Mouse (Mus musculus) MEL (cell line): ENCODE measurements around the gene Tspan33. TPM values are rescaled to one million over a fixed set of nuclear protein-coding genes. Genes with fewer than 3 reads are reported as not detected.

ENCODE experiments used
- DNase-seq: peaks from one replicate; pipeline ENCODE4 v3.0.0; 2011; ENCODE audit warnings: low read depth, low spot score
- H3K27ac ChIP-seq: 2 replicates; pipeline ENCODE4 v1.5.1; 2012; ENCODE audit warnings: low read depth, mild to moderate bottlenecking, control low read depth, low read length, moderate library complexity; ENCODE audit not compliant: control insufficient read depth
- H3K27me3 ChIP-seq, 2 experiments: fragments of 150-350 bp in 1 of 2; sonication (generic) in 1 of 2; 2 replicates each; pipeline ENCODE4 v1.6.1; 2012; ENCODE audit warnings: low read length in 2 of 2, mild to moderate bottlenecking in 2 of 2, improper control_type of control experiment in 1 of 2, moderate library complexity in 1 of 2; ENCODE audit not compliant: insufficient read depth in 2 of 2, control insufficient read depth in 1 of 2
- H3K36me3 ChIP-seq, 2 experiments: 2 replicates each; pipeline ENCODE4 v1.6.1; 2012 to 2014; ENCODE audit warnings: low read length in 2 of 2, improper control_type of control experiment in 1 of 2, inconsistent platforms in 1 of 2, mild to moderate bottlenecking in 1 of 2; ENCODE audit not compliant: insufficient read depth in 2 of 2, control insufficient read depth in 1 of 2
- H3K4me1 ChIP-seq, 2 experiments: fragments of 150-350 bp in 1 of 2; sonication (generic) in 1 of 2; 2 replicates each; pipeline ENCODE4 v1.6.1; 2012; ENCODE audit warnings: low read length in 2 of 2, improper control_type of control experiment in 1 of 2, mild to moderate bottlenecking in 1 of 2; ENCODE audit not compliant: insufficient read depth in 2 of 2, control insufficient read depth in 1 of 2
- H3K4me3 ChIP-seq, 2 experiments: fragments of 150-350 bp in 1 of 2; sonication (generic) in 1 of 2; 2 replicates each; pipeline ENCODE4 v1.5.1; 2012; ENCODE audit warnings: low read depth in 2 of 2, low read length in 2 of 2, mild to moderate bottlenecking in 2 of 2, moderate library complexity in 2 of 2, control low read depth in 1 of 2, improper control_type of control experiment in 1 of 2; ENCODE audit not compliant: control insufficient read depth in 1 of 2, insufficient read depth in 1 of 2
- H3K79me2 ChIP-seq: 2 replicates; pipeline ENCODE4 v1.6.1; 2012; ENCODE audit warnings: mild to moderate bottlenecking, low read length, moderate library complexity; ENCODE audit not compliant: control insufficient read depth, poor library complexity, insufficient read depth
- H3K9ac ChIP-seq: 2 replicates; pipeline ENCODE4 v1.6.1; 2012; ENCODE audit warnings: low read depth, mild to moderate bottlenecking, control low read depth, low read length, moderate library complexity; ENCODE audit not compliant: control insufficient read depth, poor library complexity, severe bottlenecking
- H3K9me3 ChIP-seq: fragments of 150-350 bp; sonication (generic); replicated peaks from 2 replicates; pipeline ENCODE4 v1.6.1; 2012; ENCODE audit warnings: mild to moderate bottlenecking, low read length, improper control_type of control experiment, moderate library complexity; ENCODE audit not compliant: insufficient read depth
- BHLHE40 ChIP-seq: IDR thresholded peaks from 2 replicates; pipeline ENCODE4 v1.6.1; 2012; ENCODE audit warnings: low read depth, mild to moderate bottlenecking, inconsistent platforms, low read length, improper control_type of control experiment, borderline replicate concordance
- CHD1 ChIP-seq: IDR thresholded peaks from 2 replicates; pipeline ENCODE4 v1.6.1; 2012; ENCODE audit warnings: low read depth, mild to moderate bottlenecking, inconsistent platforms, low read length, improper control_type of control experiment
- CHD2 ChIP-seq: IDR thresholded peaks from 2 replicates; pipeline ENCODE4 v1.6.1; 2011; ENCODE audit warnings: low read length, improper control_type of control experiment
- CTCF ChIP-seq, 3 experiments: IDR thresholded peaks in 2 of 3; conservative IDR thresholded peaks in 1 of 3; 2 replicates each; pipeline ENCODE4 v1.5.1; 2011 to 2012; ENCODE audit warnings: low read length in 3 of 3, low read depth in 2 of 3, mild to moderate bottlenecking in 2 of 3, improper control_type of control experiment in 1 of 3, inconsistent platforms in 1 of 3, mixed read lengths in 1 of 3, moderate library complexity in 1 of 3; ENCODE audit not compliant: control insufficient read depth in 1 of 3, insufficient read depth in 1 of 3, poor library complexity in 1 of 3, severe bottlenecking in 1 of 3
- E2F4 ChIP-seq: IDR thresholded peaks from 2 replicates; pipeline ENCODE4 v1.6.1; 2011; ENCODE audit warnings: low read depth, low read length, improper control_type of control experiment, borderline replicate concordance
- ELF1 ChIP-seq: IDR thresholded peaks from 2 replicates; pipeline ENCODE4 v1.6.1; 2014; ENCODE audit warnings: low read depth, mild to moderate bottlenecking, inconsistent platforms, low read length, improper control_type of control experiment, moderate library complexity
- EP300 ChIP-seq, 2 experiments: IDR thresholded peaks; 2 replicates each; pipeline ENCODE4 v1.6.1; 2011; ENCODE audit warnings: improper control_type of control experiment in 2 of 2, low read length in 2 of 2, low read depth in 1 of 2, mild to moderate bottlenecking in 1 of 2
- ETS1 ChIP-seq: IDR thresholded peaks from 2 replicates; pipeline ENCODE4 v1.6.1; 2012; ENCODE audit warnings: low read depth, mild to moderate bottlenecking, inconsistent platforms, low read length, improper control_type of control experiment, moderate library complexity
- GABPA ChIP-seq: IDR thresholded peaks from 2 replicates; pipeline ENCODE4 v1.6.1; 2012; ENCODE audit warnings: low read depth, mild to moderate bottlenecking, inconsistent platforms, low read length, improper control_type of control experiment, moderate library complexity
- GATA1 ChIP-seq: IDR thresholded peaks from 2 replicates; pipeline ENCODE4 v1.6.1; 2011; ENCODE audit warnings: low read depth, low read length, improper control_type of control experiment
- HCFC1 ChIP-seq: IDR thresholded peaks from 2 replicates; pipeline ENCODE4 v1.6.1; 2012; ENCODE audit warnings: low read depth, mild to moderate bottlenecking, inconsistent platforms, low read length, improper control_type of control experiment, moderate library complexity
- JUND ChIP-seq: IDR thresholded peaks from 2 replicates; pipeline ENCODE4 v1.6.1; 2011; ENCODE audit warnings: low read depth, mild to moderate bottlenecking, improper control_type of control experiment, low read length
- KAT2A ChIP-seq: conservative IDR thresholded peaks from 2 replicates; pipeline ENCODE4 v1.6.1; 2012; ENCODE audit warnings: low read depth, low read length, improper control_type of control experiment, inconsistent platforms
- MAFK ChIP-seq: IDR thresholded peaks from 2 replicates; pipeline ENCODE4 v1.6.1; 2011; ENCODE audit warnings: low read depth, mild to moderate bottlenecking, low read length, improper control_type of control experiment, borderline replicate concordance
- MAX ChIP-seq: IDR thresholded peaks from 2 replicates; pipeline ENCODE4 v1.6.1; 2011; ENCODE audit warnings: low read length, improper control_type of control experiment
- MAZ ChIP-seq: IDR thresholded peaks from 2 replicates; pipeline ENCODE4 v1.6.1; 2012; ENCODE audit warnings: low read depth, mild to moderate bottlenecking, inconsistent platforms, low read length, improper control_type of control experiment
- MEF2A ChIP-seq: IDR thresholded peaks from 2 replicates; pipeline ENCODE4 v1.6.1; 2014; ENCODE audit warnings: low read depth, mild to moderate bottlenecking, inconsistent platforms, low read length, improper control_type of control experiment; ENCODE audit not compliant: poor library complexity, insufficient replicate concordance, severe bottlenecking; ENCODE audit errors: extremely low read depth
- MYB ChIP-seq: IDR thresholded peaks from 2 replicates; pipeline ENCODE4 v1.6.1; 2011; ENCODE audit warnings: mild to moderate bottlenecking, low read depth, low read length, improper control_type of control experiment
- MYC ChIP-seq: IDR thresholded peaks from 2 replicates; pipeline ENCODE4 v1.6.1; 2011; ENCODE audit warnings: low read depth, mild to moderate bottlenecking, low read length, improper control_type of control experiment, moderate library complexity
- NELFE ChIP-seq: IDR thresholded peaks from 2 replicates; pipeline ENCODE4 v1.6.1; 2011; ENCODE audit warnings: low read depth, low read length, improper control_type of control experiment
- NRF1 ChIP-seq: IDR thresholded peaks from 2 replicates; pipeline ENCODE4 v1.6.1; 2014; ENCODE audit warnings: low read depth, mild to moderate bottlenecking, inconsistent platforms, low read length, improper control_type of control experiment, moderate library complexity; ENCODE audit not compliant: poor library complexity, insufficient read depth, severe bottlenecking
- POLR2A ChIP-seq, 2 experiments: IDR thresholded peaks; 2 replicates each; pipeline ENCODE4 v1.6.1; 2011 to 2012; ENCODE audit warnings: low read length in 2 of 2, mild to moderate bottlenecking in 2 of 2, control low read depth in 1 of 2, improper control_type of control experiment in 1 of 2, low read depth in 1 of 2, moderate library complexity in 1 of 2; ENCODE audit not compliant: control insufficient read depth in 1 of 2, insufficient read depth in 1 of 2, poor library complexity in 1 of 2
- POLR2AphosphoS2 ChIP-seq: IDR thresholded peaks from 2 replicates; pipeline ENCODE4 v1.6.1; 2011; ENCODE audit warnings: low read length, improper control_type of control experiment
- POLR2AphosphoS5 ChIP-seq: IDR thresholded peaks from 2 replicates; pipeline ENCODE4 v1.6.1; 2012; ENCODE audit warnings: low read depth, borderline replicate concordance, mild to moderate bottlenecking, inconsistent platforms, low read length, moderate library complexity, mixed read lengths
- RAD21 ChIP-seq: IDR thresholded peaks from 2 replicates; pipeline ENCODE4 v1.6.1; 2011; ENCODE audit warnings: mild to moderate bottlenecking, low read depth, low read length, improper control_type of control experiment
- RCOR1 ChIP-seq: IDR thresholded peaks from 2 replicates; pipeline ENCODE4 v1.6.1; 2012; ENCODE audit warnings: low read depth, mild to moderate bottlenecking, inconsistent platforms, low read length, improper control_type of control experiment
- SIN3A ChIP-seq: IDR thresholded peaks from 2 replicates; pipeline ENCODE4 v1.6.1; 2012; ENCODE audit warnings: low read length, improper control_type of control experiment, inconsistent platforms
- SMC3 ChIP-seq: IDR thresholded peaks from 2 replicates; pipeline ENCODE4 v1.6.1; 2011; ENCODE audit warnings: low read depth, low read length, improper control_type of control experiment
- TAL1 ChIP-seq: IDR thresholded peaks from 2 replicates; pipeline ENCODE4 v1.6.1; 2012; ENCODE audit warnings: mild to moderate bottlenecking, inconsistent platforms, low read length, moderate library complexity, mixed read lengths
- TBP ChIP-seq: IDR thresholded peaks from 2 replicates; pipeline ENCODE4 v1.8.0; 2011; ENCODE audit warnings: low read depth, low read length, improper control_type of control experiment
- TCF12 ChIP-seq: IDR thresholded peaks from 2 replicates; pipeline ENCODE4 v1.6.1; 2014; ENCODE audit warnings: low read depth, mild to moderate bottlenecking, inconsistent platforms, low read length, improper control_type of control experiment, moderate library complexity
- UBTF ChIP-seq: IDR thresholded peaks from 2 replicates; pipeline ENCODE4 v1.6.1; 2012; ENCODE audit warnings: low read depth, mild to moderate bottlenecking, inconsistent platforms, low read length, improper control_type of control experiment, moderate library complexity, borderline replicate concordance; ENCODE audit not compliant: insufficient read depth
- USF1 ChIP-seq: IDR thresholded peaks from 2 replicates; pipeline ENCODE4 v1.6.1; 2014; ENCODE audit warnings: low read depth, mild to moderate bottlenecking, inconsistent platforms, low read length, improper control_type of control experiment, moderate library complexity
- USF2 ChIP-seq, 2 experiments: IDR thresholded peaks; 2 replicates each; pipeline ENCODE4 v1.6.1; 2011 to 2012; ENCODE audit warnings: improper control_type of control experiment in 2 of 2, low read length in 2 of 2, borderline replicate concordance in 1 of 2, inconsistent platforms in 1 of 2, low read depth in 1 of 2, mild to moderate bottlenecking in 1 of 2; ENCODE audit not compliant: insufficient read depth in 1 of 2
- ZC3H11A ChIP-seq: IDR thresholded peaks from 2 replicates; pipeline ENCODE4 v1.6.1; 2012; ENCODE audit warnings: low read depth, mild to moderate bottlenecking, inconsistent platforms, low read length, improper control_type of control experiment
- ZKSCAN1 ChIP-seq: IDR thresholded peaks from 2 replicates; pipeline ENCODE4 v1.6.1; 2012; ENCODE audit warnings: low read depth, mild to moderate bottlenecking, inconsistent platforms, low read length, improper control_type of control experiment, moderate library complexity
- ZMIZ1 ChIP-seq: IDR thresholded peaks from 2 replicates; pipeline ENCODE4 v1.6.1; 2012; ENCODE audit warnings: low read depth, mild to moderate bottlenecking, inconsistent platforms, low read length, improper control_type of control experiment, moderate library complexity
- ZNF384 ChIP-seq: IDR thresholded peaks from 2 replicates; pipeline ENCODE4 v1.6.1; 2012; ENCODE audit warnings: low read depth, mild to moderate bottlenecking, inconsistent platforms, low read length, improper control_type of control experiment
- polyA plus RNA-seq, 2 experiments: library from polyadenylated mRNA; stranded (reverse) in 1 of 2; unstranded in 1 of 2; fragments of >175 nt in 1 of 2; fragments of >200 nt in 1 of 2; gene quantifications; 2 replicates each; pipeline versions ENCODE4 v1.2.1 to v1.2.4; 2012; ENCODE audit warnings: low replicate concordance in 2 of 2, low read depth in 1 of 2; ENCODE audit not compliant: insufficient read length in 2 of 2, insufficient read depth in 1 of 2, missing spikeins in 1 of 2
- total RNA-seq: library from RNA; depleted of rRNA; stranded (reverse); fragments of 300-350 nt; gene quantifications from 2 replicates; pipeline ENCODE4 v1.2.3, GENCODE M21; 2012

The Tspan33 gene
- total and polyA plus RNA-seq, 3 experiments = 41.7 to 64.5 TPM; not detected in 1

DNA sequence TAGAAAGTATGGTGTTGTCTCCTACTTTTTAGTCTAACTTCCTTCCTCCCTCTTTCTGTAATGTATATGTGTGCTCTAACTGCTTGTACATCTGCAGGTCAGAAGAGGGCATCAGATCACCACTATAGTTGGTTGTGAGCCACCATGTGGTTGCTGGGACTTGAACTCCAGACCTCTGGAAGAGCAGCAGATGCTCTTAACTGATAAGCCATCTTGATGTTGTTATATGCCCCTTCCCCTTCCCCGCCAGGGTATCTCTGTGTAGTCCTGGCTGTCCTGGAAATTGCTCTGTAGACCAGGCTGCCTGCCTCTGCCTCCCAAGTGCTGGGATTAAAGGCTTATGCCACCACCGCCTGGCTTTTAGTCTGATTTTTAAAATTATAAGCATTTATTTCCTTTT is 72.9 kb downstream of the Tspan33 start:
- peaks cover 0 to 9% of the 10 kb centered on the region in 2 experiments; a peak in 2 of 4 replicates for H3K36me3 ChIP-seq
- H3K9me3 ChIP-seq = no peaks in the 10 kb centered on the region
- no peak overlapping the region for H3K9ac ChIP-seq
- DNase-seq = peak; percentile 64
- H3K4me3 ChIP-seq = no peak overlapping the region
- peaks cover 2 to 3% of the 10 kb centered on the region in 2 experiments; a peak in 2 of 4 replicates for H3K4me1 ChIP-seq
- no peak overlapping the region for H3K27ac ChIP-seq
- peaks cover 19% of the 10 kb centered on the region for H3K79me2 ChIP-seq
- H3K27me3 ChIP-seq = no peaks in the 10 kb centered on the region
- TF ChIP-seq CHD2 (no peak), TBP (no peak), ZC3H11A (peak; percentile 59), UBTF (no peak), RAD21 (peak; percentile 71), TCF12 (no peak), GABPA (no peak), NELFE (no peak), USF2 (IDR thresholded peaks at IDR 0.05; ENCODE audit: borderline replicate concordance in 1 of 2, insufficient read depth in 1 of 2, low read depth in 1 of 2, low read length in 2 of 2) (no peak), RCOR1 (no peak), HCFC1 (peak; percentile 38; the same call in 1 of the 2 replicates), ZNF384 (no peak), POLR2AphosphoS5 (no peak), CHD1 (no peak), MAZ (no peak), BHLHE40 (no peak), MEF2A (no peak), ZMIZ1 (no peak), ELF1 (no peak), NRF1 (no peak), MYB (no peak), KAT2A (no peak), USF1 (no peak), SIN3A (0 out of 2 replicates have a peak, but pooled peaks have one; percentile 52), CTCF (IDR thresholded peaks at IDR 0.05 in 2 of 3, conservative IDR thresholded peaks at IDR 0.05 in 1 of 3; ENCODE audit: control insufficient read depth in 1 of 3, insufficient read depth in 1 of 3, low read depth in 2 of 3, low read length in 3 of 3, poor library complexity in 1 of 3, severe bottlenecking in 1 of 3) (peak; percentile 39 to 71 (median 44)), POLR2AphosphoS2 (no peak), SMC3 (peak; percentile 68), ETS1 (no peak), MAFK (no peak), E2F4 (no peak), TAL1 (peak; percentile 33), POLR2A (IDR thresholded peaks at IDR 0.05; ENCODE audit: control insufficient read depth in 1 of 2, insufficient read depth in 1 of 2, low read depth in 1 of 2, low read length in 2 of 2, poor library complexity in 1 of 2) (no peak), JUND (no peak), MYC (peak; percentile 82; the same call in 1 of the 2 replicates), MAX (no peak), EP300 (IDR thresholded peaks at IDR 0.05; ENCODE audit: low read depth in 1 of 2, low read length in 2 of 2) (no peak), ZKSCAN1 (no peak), GATA1 (peak; percentile 59)
